Mouse (Mus musculus): ENCODE measurements around the gene Ptpn4. TPM values are rescaled to one million over a fixed set of nuclear protein-coding genes. Genes with fewer than 3 reads are reported as not detected.

The Ptpn4 gene
- polyA plus RNA-seq, 1 experiment from 2014 or later = 9.3 TPM

GRCm38 (mm10) chr1:119863507-119864296, 26.3 kb upstream of the Ptpn4 start:
- no peak overlapping the region for H3K27ac ChIP-seq (ENCODE audit: low read length)
- peaks cover 2% of the 10 kb centered on the region; the same call in 1 of the 2 replicates for H3K4me1 ChIP-seq (ENCODE audit: control insufficient read depth, insufficient read depth, low read length)
- WGBS = 77% methylated on average over 7 of the region's 7 CpGs
- no peak for ATAC-seq
- H3K36me3 ChIP-seq (ENCODE audit: control insufficient read depth, insufficient read depth, low read length) = no peaks in the 10 kb centered on the region
- no peaks in the 10 kb centered on the region for H3K27me3 ChIP-seq (ENCODE audit: control insufficient read depth, insufficient read depth, low read depth, low read length)
- no peaks in the 10 kb centered on the region for H3K9me3 ChIP-seq (replicated peaks; ENCODE audit: control insufficient read depth, low read length, poor library complexity, severe bottlenecking)
- no peak overlapping the region for H3K4me2 ChIP-seq (ENCODE audit: low read length)
- H3K4me3 ChIP-seq (ENCODE audit: low read depth, low read length) = no peak overlapping the region
- H3K9ac ChIP-seq (ENCODE audit: low read depth, low read length) = no peak overlapping the region

DNA sequence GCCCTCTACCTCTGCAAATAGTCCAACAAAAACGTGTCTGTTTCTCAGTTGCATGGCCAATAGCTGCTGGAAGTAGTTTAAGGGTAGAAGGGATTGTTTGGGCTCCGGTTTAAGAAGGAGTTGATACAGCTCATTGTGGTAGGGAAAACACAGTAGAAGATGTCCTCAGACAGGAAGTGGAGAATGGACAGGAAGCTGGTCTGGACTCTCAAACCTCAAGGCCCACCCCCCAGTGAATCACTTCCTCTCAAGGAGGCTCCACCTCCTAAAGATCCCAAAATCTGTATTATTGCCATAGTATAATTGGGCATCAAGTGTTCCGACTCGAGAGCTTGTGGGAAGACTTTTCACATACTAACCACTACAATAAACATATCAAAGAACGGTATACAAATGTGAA, 22.2 kb upstream of the Ptpn4 start:
- H3K27me3 ChIP-seq (ENCODE audit: control insufficient read depth, insufficient read depth, low read depth, low read length) = no peaks in the 10 kb centered on the region
- ATAC-seq = no peak
- 86% methylated on average over 5 of the region's 5 CpGs for WGBS

DNA sequence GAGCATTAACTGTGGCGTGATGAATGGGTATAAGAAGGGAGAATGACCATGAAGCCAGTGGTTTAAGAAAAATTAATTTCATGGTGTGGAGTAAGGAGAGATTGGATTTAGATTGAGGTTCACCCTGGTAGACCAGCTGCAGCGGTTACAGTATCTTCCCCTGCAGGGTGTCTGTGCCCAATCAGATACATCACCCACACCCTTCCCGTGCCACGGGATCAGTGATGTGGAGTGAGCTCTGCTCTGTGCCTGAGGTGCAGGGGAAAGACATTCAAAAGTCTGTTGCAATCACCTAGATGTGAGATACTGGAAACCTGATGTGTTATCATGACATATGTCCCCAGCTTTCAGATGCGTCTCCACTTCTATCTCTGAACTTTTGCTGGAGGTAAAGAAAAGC, 15.6 kb upstream of the Ptpn4 start:
- no peaks in the 10 kb centered on the region for H3K9me3 ChIP-seq (replicated peaks; ENCODE audit: control insufficient read depth, low read length, poor library complexity, severe bottlenecking)
- ATAC-seq = no peak
- H3K4me3 ChIP-seq (ENCODE audit: low read depth, low read length) = no peak overlapping the region
- no peak overlapping the region for H3K27ac ChIP-seq (ENCODE audit: low read length)
- no peak overlapping the region for H3K9ac ChIP-seq (ENCODE audit: low read depth, low read length)
- 83% methylated on average over 5 of the region's 5 CpGs for WGBS
- H3K4me2 ChIP-seq (ENCODE audit: low read length) = no peak overlapping the region
- no peaks in the 10 kb centered on the region for H3K36me3 ChIP-seq (ENCODE audit: control insufficient read depth, insufficient read depth, low read length)
- H3K4me1 ChIP-seq (ENCODE audit: control insufficient read depth, insufficient read depth, low read length) = no peaks in the 10 kb centered on the region
- no peaks in the 10 kb centered on the region for H3K27me3 ChIP-seq (ENCODE audit: control insufficient read depth, insufficient read depth, low read depth, low read length)

More for the DNA sequence above, 22.2 kb upstream of the Ptpn4 start:
- Histone ChIP-seq H3K4me3 (ENCODE audit: low read depth, low read length) (no peak overlapping the region), H3K4me2 (ENCODE audit: low read length) (no peak overlapping the region), H3K9ac (ENCODE audit: low read depth, low read length) (no peak overlapping the region), H3K4me1 (ENCODE audit: control insufficient read depth, insufficient read depth, low read length) (no peaks in the 10 kb centered on the region), H3K27ac (ENCODE audit: low read length) (no peak overlapping the region), H3K9me3 (replicated peaks; ENCODE audit: control insufficient read depth, low read length, poor library complexity, severe bottlenecking) (no peaks in the 10 kb centered on the region), H3K36me3 (ENCODE audit: control insufficient read depth, insufficient read depth, low read length) (no peaks in the 10 kb centered on the region)

DNA sequence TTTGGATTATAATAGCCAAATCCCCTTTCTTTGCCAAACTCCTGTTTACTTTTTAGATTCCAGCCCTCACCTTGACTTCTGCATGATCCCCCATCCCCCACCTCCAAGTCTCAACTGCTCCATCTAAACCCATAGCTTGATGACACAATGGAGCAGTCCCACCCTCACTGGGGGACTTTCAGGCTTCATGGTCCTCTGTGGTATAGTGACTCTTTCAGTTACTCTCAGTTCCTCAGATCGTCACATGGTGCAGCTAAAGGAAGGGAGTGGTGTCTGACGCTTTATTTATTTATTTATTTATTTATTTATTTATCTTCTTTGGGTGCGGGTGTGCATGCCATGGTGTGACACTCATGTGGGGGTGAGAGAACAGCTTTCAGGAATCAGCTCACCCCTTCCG, 14.9 kb upstream of the Ptpn4 start:
- no peak overlapping the region for H3K9ac ChIP-seq (ENCODE audit: low read depth, low read length)
- H3K4me1 ChIP-seq (ENCODE audit: control insufficient read depth, insufficient read depth, low read length) = no peaks in the 10 kb centered on the region
- H3K4me2 ChIP-seq (ENCODE audit: low read length) = no peak overlapping the region
- H3K4me3 ChIP-seq (ENCODE audit: low read depth, low read length) = no peak overlapping the region
- no peak overlapping the region for H3K27ac ChIP-seq (ENCODE audit: low read length)
- WGBS = 94% methylated on average over 4 of the region's 4 CpGs
- no peaks in the 10 kb centered on the region for H3K9me3 ChIP-seq (replicated peaks; ENCODE audit: control insufficient read depth, low read length, poor library complexity, severe bottlenecking)
- no peaks in the 10 kb centered on the region for H3K27me3 ChIP-seq (ENCODE audit: control insufficient read depth, insufficient read depth, low read depth, low read length)
- H3K36me3 ChIP-seq (ENCODE audit: control insufficient read depth, insufficient read depth, low read length) = no peaks in the 10 kb centered on the region
- ATAC-seq = no peak

- no peak overlapping the region for H3K9ac ChIP-seq (ENCODE audit: low read depth, low read length)
Observed at GRCm38 (mm10) chr1:119849146-119849935, 11.9 kb upstream of the Ptpn4 start.

GRCm38 (mm10) chr1:119845321-119845720, 7.9 kb upstream of the Ptpn4 start:
- H3K36me3 ChIP-seq (ENCODE audit: control insufficient read depth, insufficient read depth, low read length) = no peaks in the 10 kb centered on the region
- no peaks in the 10 kb centered on the region for H3K9me3 ChIP-seq (replicated peaks; ENCODE audit: control insufficient read depth, low read length, poor library complexity, severe bottlenecking)
- WGBS = 83% methylated on average over 4 of the region's 4 CpGs
- H3K27me3 ChIP-seq (ENCODE audit: control insufficient read depth, insufficient read depth, low read depth, low read length) = no peaks in the 10 kb centered on the region
- H3K4me2 ChIP-seq (ENCODE audit: low read length) = no peak overlapping the region
- H3K4me1 ChIP-seq (ENCODE audit: control insufficient read depth, insufficient read depth, low read length) = no peaks in the 10 kb centered on the region
- no peak overlapping the region for H3K9ac ChIP-seq (ENCODE audit: low read depth, low read length)
- H3K4me3 ChIP-seq (ENCODE audit: low read depth, low read length) = no peak overlapping the region
- ATAC-seq = no peak
- no peak overlapping the region for H3K27ac ChIP-seq (ENCODE audit: low read length)

More at GRCm38 (mm10) chr1:119849146-119849935, 11.9 kb upstream of the Ptpn4 start:
- WGBS = 90% methylated on average over 12 of the region's 12 CpGs
- no peaks in the 10 kb centered on the region for H3K27me3 ChIP-seq (ENCODE audit: control insufficient read depth, insufficient read depth, low read depth, low read length)
- H3K4me3 ChIP-seq (ENCODE audit: low read depth, low read length) = no peak overlapping the region
- no peak overlapping the region for H3K27ac ChIP-seq (ENCODE audit: low read length)
- no peaks in the 10 kb centered on the region for H3K9me3 ChIP-seq (replicated peaks; ENCODE audit: control insufficient read depth, low read length, poor library complexity, severe bottlenecking)
- no peak overlapping the region for H3K4me2 ChIP-seq (ENCODE audit: low read length)
- no peaks in the 10 kb centered on the region for H3K36me3 ChIP-seq (ENCODE audit: control insufficient read depth, insufficient read depth, low read length)
- no peak for ATAC-seq
- H3K4me1 ChIP-seq (ENCODE audit: control insufficient read depth, insufficient read depth, low read length) = no peaks in the 10 kb centered on the region

- ATAC-seq = no peak
- Histone ChIP-seq H3K27ac (ENCODE audit: low read length) (no peak overlapping the region), H3K36me3 (ENCODE audit: control insufficient read depth, insufficient read depth, low read length) (no peaks in the 10 kb centered on the region), H3K27me3 (ENCODE audit: control insufficient read depth, insufficient read depth, low read depth, low read length) (no peaks in the 10 kb centered on the region), H3K9me3 (replicated peaks; ENCODE audit: control insufficient read depth, low read length, poor library complexity, severe bottlenecking) (no peaks in the 10 kb centered on the region), H3K4me2 (ENCODE audit: low read length) (no peak overlapping the region), H3K4me1 (ENCODE audit: control insufficient read depth, insufficient read depth, low read length) (peaks cover 2% of the 10 kb centered on the region; the same call in 1 of the 2 replicates), H3K4me3 (ENCODE audit: low read depth, low read length) (no peak overlapping the region), H3K9ac (ENCODE audit: low read depth, low read length) (no peak overlapping the region)
- 88% methylated on average over 3 of the region's 3 CpGs for WGBS
Observed at GRCm38 (mm10) chr1:119843121-119843520, 5.7 kb upstream of the Ptpn4 start.

DNA sequence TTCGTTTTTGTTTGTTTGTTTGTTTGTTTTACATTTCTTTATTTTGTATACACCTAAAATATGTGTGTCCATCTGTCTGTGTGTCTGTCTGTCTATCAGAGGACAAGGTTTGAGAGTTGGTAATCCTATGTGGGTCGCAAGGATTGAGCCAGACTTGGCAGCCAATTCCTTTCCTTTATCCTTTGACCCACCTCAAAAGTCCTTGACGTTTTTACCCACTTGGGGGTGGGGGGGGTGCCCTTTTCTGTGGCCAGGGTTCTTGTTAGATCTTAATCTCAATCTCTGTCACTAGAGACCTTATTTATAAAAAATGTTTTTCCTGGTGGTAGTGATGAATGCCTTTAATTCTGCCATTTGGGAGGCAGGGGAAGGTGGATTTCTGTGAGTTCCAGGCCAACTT, 828 bp upstream of the Ptpn4 start:
- peaks cover 14% of the 10 kb centered on the region for H3K4me1 ChIP-seq (ENCODE audit: control insufficient read depth, insufficient read depth, low read length)
- no peaks in the 10 kb centered on the region for H3K36me3 ChIP-seq (ENCODE audit: control insufficient read depth, insufficient read depth, low read length)
- peak overlapping the region; percentile 90; the same call in 1 of the 2 replicates for H3K9ac ChIP-seq (ENCODE audit: low read depth, low read length)
- no peak overlapping the region; the same call in 1 of the 2 replicates for H3K4me3 ChIP-seq (ENCODE audit: low read depth, low read length)
- no peaks in the 10 kb centered on the region for H3K27me3 ChIP-seq (ENCODE audit: control insufficient read depth, insufficient read depth, low read depth, low read length)
- no peak for ATAC-seq
- H3K9me3 ChIP-seq (replicated peaks; ENCODE audit: control insufficient read depth, low read length, poor library complexity, severe bottlenecking) = no peaks in the 10 kb centered on the region
- 36% methylated on average over 3 of the region's 3 CpGs for WGBS
- no peak overlapping the region for H3K27ac ChIP-seq (ENCODE audit: low read length)
- H3K4me2 ChIP-seq (ENCODE audit: low read length) = peak overlapping the region; percentile 66

DNA sequence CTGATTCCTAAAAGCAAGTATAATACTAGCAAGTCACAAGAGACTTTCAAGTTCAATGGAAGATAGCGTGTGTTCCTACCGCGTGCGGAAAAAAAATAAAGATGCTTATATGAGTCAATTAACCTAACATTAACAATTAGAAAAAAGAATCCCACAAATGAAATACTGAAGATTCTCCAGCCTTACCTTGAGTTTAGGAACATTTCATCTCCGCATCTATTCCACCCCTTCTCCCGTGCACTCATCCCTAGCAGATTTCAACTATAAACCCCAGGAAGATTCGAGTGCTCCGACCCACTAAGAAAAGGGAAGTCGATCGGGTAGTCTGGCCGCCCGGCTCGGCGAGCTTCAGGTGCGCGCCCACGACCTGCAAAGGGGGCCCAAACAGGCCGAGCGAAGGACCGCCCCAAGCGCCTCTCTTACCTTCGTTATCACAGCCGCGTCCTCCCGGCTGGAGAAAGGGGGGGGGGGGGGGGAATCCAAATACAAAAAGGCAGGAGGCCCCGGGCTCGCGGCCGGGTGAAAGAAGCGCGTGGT, 866 bp downstream of the Ptpn4 start:
- Histone ChIP-seq H3K4me2 (ENCODE audit: low read length) (peak overlapping the region; percentile 86), H3K4me3 (ENCODE audit: low read depth, low read length) (peak overlapping the region; percentile 59), H3K27me3 (ENCODE audit: control insufficient read depth, insufficient read depth, low read depth, low read length) (no peaks in the 10 kb centered on the region), H3K9me3 (replicated peaks; ENCODE audit: control insufficient read depth, low read length, poor library complexity, severe bottlenecking) (no peaks in the 10 kb centered on the region), H3K36me3 (ENCODE audit: control insufficient read depth, insufficient read depth, low read length) (no peaks in the 10 kb centered on the region), H3K4me1 (ENCODE audit: control insufficient read depth, insufficient read depth, low read length) (peaks cover 14% of the 10 kb centered on the region), H3K9ac (ENCODE audit: low read depth, low read length) (peak overlapping the region; percentile 90), H3K27ac (ENCODE audit: low read length) (peak overlapping the region; percentile 89)
- under 1% methylated on average over 23 of the region's 31 CpGs for WGBS
- ATAC-seq = no peak
